Mouse (Mus musculus): ENCODE results near the gene Immp2l. TPM values are rescaled to one million over a fixed set of nuclear protein-coding genes. Genes with fewer than 3 reads are reported as not detected.
"Not testable (repeated sequence)": the region's sequence is repeated elsewhere in the genome, so short reads cannot be mapped to it uniquely, and the experiment has no call there.

Gene Immp2l
- polyA plus RNA-seq, 1 experiment from 2014 or later: 6.9 TPM

GRCm38 (mm10) chr12:41859652-41860051, 835.8 kb downstream of the Immp2l start:
- 43% methylated on average over 5 of the region's 5 CpGs for WGBS
- not testable (repeated sequence) for H3K4me3 ChIP-seq (replicated peaks; ENCODE audit: low read length); H3K4me2 ChIP-seq (ENCODE audit: low read length); H3K36me3 ChIP-seq (ENCODE audit: control insufficient read depth, insufficient read depth); H3K9me3 ChIP-seq (ENCODE audit: control insufficient read depth, low read length); H3K27me3 ChIP-seq (replicated peaks; ENCODE audit: control insufficient read depth, insufficient read depth, low read length); ATAC-seq; H3K27ac ChIP-seq (ENCODE audit: low read length); H3K9ac ChIP-seq (replicated peaks; ENCODE audit: low read depth, low read length); H3K4me1 ChIP-seq (replicated peaks; ENCODE audit: control insufficient read depth, insufficient read depth, low read length)

- H3K9ac ChIP-seq (replicated peaks; ENCODE audit: low read depth, low read length): no peak overlapping the region
- H3K9me3 ChIP-seq (ENCODE audit: control insufficient read depth, low read length): peaks cover 4% of the 10 kb centered on the region; the same call in 1 of the 2 replicates
- H3K4me3 ChIP-seq (replicated peaks; ENCODE audit: low read length): no peak overlapping the region
- ATAC-seq: no peak
- 93% methylated on average over 2 of the region's 2 CpGs for WGBS
- H3K27me3 ChIP-seq (replicated peaks; ENCODE audit: control insufficient read depth, insufficient read depth, low read length): no peaks in the 10 kb centered on the region
- H3K36me3 ChIP-seq (ENCODE audit: control insufficient read depth, insufficient read depth): no peaks in the 10 kb centered on the region
- H3K4me1 ChIP-seq (replicated peaks; ENCODE audit: control insufficient read depth, insufficient read depth, low read length): 0 out of 2 replicates have a peak, but pooled peaks cover 2% of the 10 kb centered on the region
- H3K4me2 ChIP-seq (ENCODE audit: low read length): no peak overlapping the region
- no peak overlapping the region for H3K27ac ChIP-seq (ENCODE audit: low read length)
Measured at GRCm38 (mm10) chr12:41868317-41868716, 844.4 kb downstream of the Immp2l start.

GRCm38 (mm10) chr12:41874015-41874414, 850.1 kb downstream of the Immp2l start:
- WGBS: 85% methylated on average over 2 of the region's 2 CpGs
- H3K27ac ChIP-seq (ENCODE audit: low read length): no peak overlapping the region
- H3K4me2 ChIP-seq (ENCODE audit: low read length): no peak overlapping the region
- no peaks in the 10 kb centered on the region for H3K9me3 ChIP-seq (ENCODE audit: control insufficient read depth, low read length)
- H3K9ac ChIP-seq (replicated peaks; ENCODE audit: low read depth, low read length): no peak overlapping the region
- no peaks in the 10 kb centered on the region for H3K27me3 ChIP-seq (replicated peaks; ENCODE audit: control insufficient read depth, insufficient read depth, low read length)
- no peaks in the 10 kb centered on the region for H3K36me3 ChIP-seq (ENCODE audit: control insufficient read depth, insufficient read depth)
- no peak overlapping the region for H3K4me3 ChIP-seq (replicated peaks; ENCODE audit: low read length)
- ATAC-seq: no peak
- no peaks in the 10 kb centered on the region for H3K4me1 ChIP-seq (replicated peaks; ENCODE audit: control insufficient read depth, insufficient read depth, low read length)

- Histone ChIP-seq H3K4me3 (replicated peaks; ENCODE audit: low read length) (no peak overlapping the region), H3K36me3 (ENCODE audit: control insufficient read depth, insufficient read depth) (no peaks in the 10 kb centered on the region), H3K4me1 (replicated peaks; ENCODE audit: control insufficient read depth, insufficient read depth, low read length) (no peaks in the 10 kb centered on the region), H3K27ac (ENCODE audit: low read length) (no peak overlapping the region), H3K4me2 (ENCODE audit: low read length) (no peak overlapping the region), H3K9me3 (ENCODE audit: control insufficient read depth, low read length) (no peaks in the 10 kb centered on the region), H3K27me3 (replicated peaks; ENCODE audit: control insufficient read depth, insufficient read depth, low read length) (no peaks in the 10 kb centered on the region), H3K9ac (replicated peaks; ENCODE audit: low read depth, low read length) (no peak overlapping the region)
- peak; percentile 68; the same call in 1 of the 2 replicates for ATAC-seq
- 45% methylated on average over 5 of the region's 5 CpGs for WGBS
Measured at GRCm38 (mm10) chr12:41877292-41877959, 853.5 kb downstream of the Immp2l start.

GRCm38 (mm10) chr12:41878493-41878892, 854.6 kb downstream of the Immp2l start:
- Histone ChIP-seq H3K36me3 (ENCODE audit: control insufficient read depth, insufficient read depth) (no peaks in the 10 kb centered on the region), H3K9me3 (ENCODE audit: control insufficient read depth, low read length) (no peaks in the 10 kb centered on the region), H3K4me2 (ENCODE audit: low read length) (no peak overlapping the region), H3K4me1 (replicated peaks; ENCODE audit: control insufficient read depth, insufficient read depth, low read length) (no peaks in the 10 kb centered on the region), H3K9ac (replicated peaks; ENCODE audit: low read depth, low read length) (no peak overlapping the region), H3K4me3 (replicated peaks; ENCODE audit: low read length) (no peak overlapping the region), H3K27me3 (replicated peaks; ENCODE audit: control insufficient read depth, insufficient read depth, low read length) (no peaks in the 10 kb centered on the region), H3K27ac (ENCODE audit: low read length) (no peak overlapping the region)
- 87% methylated on average over 3 of the region's 3 CpGs for WGBS
- no peak for ATAC-seq

GRCm38 (mm10) chr12:41878972-41879371, 855.1 kb downstream of the Immp2l start:
- Histone ChIP-seq H3K27me3 (replicated peaks; ENCODE audit: control insufficient read depth, insufficient read depth, low read length) (no peaks in the 10 kb centered on the region), H3K27ac (ENCODE audit: low read length) (no peak overlapping the region), H3K4me2 (ENCODE audit: low read length) (no peak overlapping the region), H3K36me3 (ENCODE audit: control insufficient read depth, insufficient read depth) (no peaks in the 10 kb centered on the region), H3K9ac (replicated peaks; ENCODE audit: low read depth, low read length) (no peak overlapping the region), H3K4me3 (replicated peaks; ENCODE audit: low read length) (no peak overlapping the region), H3K4me1 (replicated peaks; ENCODE audit: control insufficient read depth, insufficient read depth, low read length) (no peaks in the 10 kb centered on the region), H3K9me3 (ENCODE audit: control insufficient read depth, low read length) (no peaks in the 10 kb centered on the region)
- ATAC-seq: no peak
- 85% methylated on average over 1 of the region's 1 CpGs for WGBS

- Histone ChIP-seq H3K36me3 (ENCODE audit: control insufficient read depth, insufficient read depth) (no peaks in the 10 kb centered on the region), H3K9ac (replicated peaks; ENCODE audit: low read depth, low read length) (no peak overlapping the region), H3K4me3 (replicated peaks; ENCODE audit: low read length) (no peak overlapping the region), H3K4me1 (replicated peaks; ENCODE audit: control insufficient read depth, insufficient read depth, low read length) (no peaks in the 10 kb centered on the region), H3K27me3 (replicated peaks; ENCODE audit: control insufficient read depth, insufficient read depth, low read length) (no peaks in the 10 kb centered on the region), H3K27ac (ENCODE audit: low read length) (no peak overlapping the region), H3K4me2 (ENCODE audit: low read length) (no peak overlapping the region), H3K9me3 (ENCODE audit: control insufficient read depth, low read length) (no peaks in the 10 kb centered on the region)
- WGBS: 89% methylated on average over 1 of the region's 1 CpGs
- no peak for ATAC-seq
Measured at GRCm38 (mm10) chr12:41879412-41879811, 855.5 kb downstream of the Immp2l start.

- no peak overlapping the region for H3K4me3 ChIP-seq (replicated peaks; ENCODE audit: low read length)
- no peak for ATAC-seq
- H3K27ac ChIP-seq (ENCODE audit: low read length): no peak overlapping the region
- no peak overlapping the region for H3K9ac ChIP-seq (replicated peaks; ENCODE audit: low read depth, low read length)
- WGBS: 90% methylated on average over 3 of the region's 3 CpGs
- no peak overlapping the region for H3K4me2 ChIP-seq (ENCODE audit: low read length)
- H3K9me3 ChIP-seq (ENCODE audit: control insufficient read depth, low read length): no peaks in the 10 kb centered on the region
- H3K36me3 ChIP-seq (ENCODE audit: control insufficient read depth, insufficient read depth): no peaks in the 10 kb centered on the region
- no peaks in the 10 kb centered on the region for H3K27me3 ChIP-seq (replicated peaks; ENCODE audit: control insufficient read depth, insufficient read depth, low read length)
- H3K4me1 ChIP-seq (replicated peaks; ENCODE audit: control insufficient read depth, insufficient read depth, low read length): no peaks in the 10 kb centered on the region
Measured at GRCm38 (mm10) chr12:41880833-41881232, 856.9 kb downstream of the Immp2l start.

- no peaks in the 10 kb centered on the region for H3K27me3 ChIP-seq (replicated peaks; ENCODE audit: control insufficient read depth, insufficient read depth, low read length)
Measured at GRCm38 (mm10) chr12:41908011-41908410, 884.1 kb downstream of the Immp2l start.

GRCm38 (mm10) chr12:41911626-41912025, 887.7 kb downstream of the Immp2l start:
- ATAC-seq: no peak
- H3K9ac ChIP-seq (replicated peaks; ENCODE audit: low read depth, low read length): no peak overlapping the region
- 83% methylated on average over 3 of the region's 3 CpGs for WGBS
- H3K4me3 ChIP-seq (replicated peaks; ENCODE audit: low read length): no peak overlapping the region
- no peaks in the 10 kb centered on the region for H3K4me1 ChIP-seq (replicated peaks; ENCODE audit: control insufficient read depth, insufficient read depth, low read length)
- no peak overlapping the region for H3K27ac ChIP-seq (ENCODE audit: low read length)
- no peaks in the 10 kb centered on the region for H3K36me3 ChIP-seq (ENCODE audit: control insufficient read depth, insufficient read depth)
- H3K4me2 ChIP-seq (ENCODE audit: low read length): no peak overlapping the region
- H3K27me3 ChIP-seq (replicated peaks; ENCODE audit: control insufficient read depth, insufficient read depth, low read length): no peaks in the 10 kb centered on the region
- no peaks in the 10 kb centered on the region for H3K9me3 ChIP-seq (ENCODE audit: control insufficient read depth, low read length)

More at GRCm38 (mm10) chr12:41908011-41908410, 884.1 kb downstream of the Immp2l start:
- ATAC-seq: no peak
- Histone ChIP-seq H3K4me3 (replicated peaks; ENCODE audit: low read length) (no peak overlapping the region), H3K27ac (ENCODE audit: low read length) (no peak overlapping the region), H3K4me1 (replicated peaks; ENCODE audit: control insufficient read depth, insufficient read depth, low read length) (no peaks in the 10 kb centered on the region), H3K9me3 (ENCODE audit: control insufficient read depth, low read length) (no peaks in the 10 kb centered on the region), H3K4me2 (ENCODE audit: low read length) (no peak overlapping the region), H3K9ac (replicated peaks; ENCODE audit: low read depth, low read length) (no peak overlapping the region), H3K36me3 (ENCODE audit: control insufficient read depth, insufficient read depth) (no peaks in the 10 kb centered on the region)
- 52% methylated on average over 1 of the region's 1 CpGs for WGBS
